Mouse (Mus musculus) spleen, postnatal 10 days (tissue): ENCODE data around the gene Zfyve28.
A peak's percentile ranks its signal among the peaks of the same experiment; 100 is the strongest.

Experiments used
- DNase-seq, 2 experiments: peaks; one replicate each; pipeline ENCODE4 v3.0.0; 2021 to 2022; ENCODE audit warnings: low spot score in 2 of 2

Zfyve28 gene

GRCm38 (mm10) chr5:34183156-34183880, 104.9 kb downstream of the Zfyve28 start:
- peak in 1 of 2 experiments; percentile 16 for DNase-seq

- peak in 1 of 2 experiments; percentile 11 for DNase-seq
These were observed 105.8 kb downstream of the Zfyve28 start for GRCm38 (mm10) chr5:34182486-34182885.

- DNase-seq, result peak in 1 of 2 experiments; percentile 7
These were observed 110.4 kb downstream of the Zfyve28 start for GRCm38 (mm10) chr5:34177821-34178220.

- peak in 1 of 2 experiments; percentile 6 for DNase-seq
These were observed 111.2 kb downstream of the Zfyve28 start for GRCm38 (mm10) chr5:34177091-34177490.

DNA sequence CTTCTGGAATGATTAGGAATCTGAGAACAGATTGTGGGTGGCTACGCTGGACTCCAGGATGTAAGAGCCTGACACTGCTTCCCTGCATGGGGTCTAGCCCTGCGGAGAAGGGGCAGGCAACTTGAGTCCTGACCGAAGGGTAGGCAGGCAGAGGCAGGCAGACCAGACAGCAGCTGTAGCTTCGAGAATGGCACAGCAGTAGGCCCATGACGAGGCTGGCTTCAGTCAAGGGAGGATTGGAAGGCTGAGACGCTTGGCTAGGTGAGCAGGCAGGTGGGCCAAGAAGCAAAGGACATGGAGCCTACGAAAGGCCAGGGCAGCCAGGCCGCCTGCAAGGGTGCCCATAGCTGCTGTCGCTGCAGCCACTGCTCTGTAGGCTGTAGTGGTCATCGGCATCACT, 111.6 kb downstream of the Zfyve28 start:
- DNase-seq, result peak; percentile 2 to 9

GRCm38 (mm10) chr5:34175403-34175694, 112.9 kb downstream of the Zfyve28 start:
- peak in 1 of 2 experiments; percentile 1 for DNase-seq

GRCm38 (mm10) chr5:34174550-34175402, 113.5 kb downstream of the Zfyve28 start:
- DNase-seq, result peak in 1 of 2 experiments; percentile 2

DNA sequence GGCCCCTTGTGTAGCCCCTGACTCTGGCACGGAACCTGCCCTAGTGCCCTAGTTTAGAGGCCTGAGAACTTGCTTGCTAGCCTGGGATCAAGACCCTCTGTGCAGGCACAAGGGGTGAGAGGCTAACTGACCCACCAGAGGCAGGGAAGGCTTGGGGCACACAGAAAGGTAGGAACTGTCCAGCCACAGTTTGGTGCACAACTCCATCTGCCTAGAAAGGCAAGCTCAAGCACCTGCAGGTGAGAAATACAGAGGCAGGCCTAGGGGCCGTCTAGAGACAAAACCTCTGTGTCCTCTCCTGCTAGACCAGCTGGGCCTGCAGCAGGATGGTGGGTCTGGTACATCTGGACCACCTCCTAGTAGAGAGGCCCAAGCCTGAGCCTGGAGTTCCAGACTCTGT, 114.2 kb downstream of the Zfyve28 start:
- DNase-seq, result peak in 1 of 2 experiments; percentile 3

- no peak for DNase-seq
These were observed 117.5 kb downstream of the Zfyve28 start for GRCm38 (mm10) chr5:34170726-34171125.

DNA sequence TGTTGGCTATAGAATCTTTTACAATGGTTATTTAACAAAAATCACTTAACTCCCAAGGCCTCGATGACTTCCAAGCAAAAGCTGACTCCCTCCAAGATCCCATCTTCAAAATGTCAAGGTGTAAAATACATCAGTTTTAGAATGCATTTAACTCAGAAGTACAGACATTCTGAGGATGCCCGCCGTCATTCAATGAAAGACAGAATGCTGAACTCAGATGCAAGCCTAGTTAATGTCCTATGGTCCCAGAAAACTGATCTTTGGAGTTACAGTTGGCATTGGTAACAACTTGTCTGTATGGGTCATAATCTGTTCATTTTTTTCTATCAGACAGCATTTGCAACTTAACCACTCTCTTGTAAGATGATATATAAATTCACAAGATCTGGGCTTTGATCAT, 118.3 kb downstream of the Zfyve28 start:
- DNase-seq, result no peak

DNA sequence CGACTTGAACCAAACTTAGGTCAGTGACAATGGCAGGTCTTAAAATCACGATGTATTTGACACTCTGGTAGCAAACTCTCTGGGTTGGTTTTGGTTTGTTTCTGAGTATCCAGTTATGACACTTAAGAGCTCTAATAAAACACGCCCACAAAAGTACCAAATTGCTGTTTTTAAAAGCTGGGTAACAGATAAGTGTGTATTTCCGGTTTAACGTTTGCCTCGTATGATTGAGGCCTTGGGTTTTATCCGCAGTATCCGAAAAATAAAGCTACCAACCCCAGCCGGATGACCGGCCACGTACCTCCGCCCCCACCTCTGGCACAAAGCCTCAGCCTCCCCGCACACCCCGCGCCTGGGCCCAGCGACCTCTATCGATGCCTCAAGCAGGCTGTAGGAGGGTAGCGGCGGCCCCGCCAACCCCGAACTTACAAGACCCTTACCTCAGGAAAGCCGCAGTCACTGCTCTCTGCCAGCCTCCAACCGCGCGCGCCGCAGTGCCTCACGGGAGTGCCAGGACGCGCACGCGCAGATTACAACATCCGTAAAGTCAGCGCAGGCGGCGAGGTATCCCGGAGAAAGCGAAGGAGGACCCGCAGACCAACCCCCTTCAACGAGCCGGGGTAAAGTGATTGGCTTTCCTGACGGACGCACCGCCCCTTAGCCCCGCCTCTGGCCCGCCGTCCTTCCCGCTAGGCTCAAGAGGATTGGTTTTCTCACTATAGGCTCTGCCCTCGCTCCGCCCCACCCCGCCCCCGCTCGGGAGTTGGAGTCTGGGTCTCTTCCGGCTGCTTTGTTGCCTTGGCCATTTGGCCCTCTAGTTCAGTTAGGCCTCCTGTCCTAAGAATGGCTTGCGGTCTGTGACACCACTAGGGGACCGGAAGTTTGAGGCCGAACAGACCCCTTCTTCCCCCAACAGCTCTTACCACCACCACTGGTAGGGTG, 119.0 kb downstream of the Zfyve28 start, which contains the start of the genes Poln and Haus3:
Gene Poln (minus strand): TSS at position 499 of the 942 bp plus-strand sequence.
Gene Haus3 (minus strand): TSS at position 578 of the 942 bp plus-strand sequence.
- DNase-seq, result peak; percentile 94 to 97

DNA sequence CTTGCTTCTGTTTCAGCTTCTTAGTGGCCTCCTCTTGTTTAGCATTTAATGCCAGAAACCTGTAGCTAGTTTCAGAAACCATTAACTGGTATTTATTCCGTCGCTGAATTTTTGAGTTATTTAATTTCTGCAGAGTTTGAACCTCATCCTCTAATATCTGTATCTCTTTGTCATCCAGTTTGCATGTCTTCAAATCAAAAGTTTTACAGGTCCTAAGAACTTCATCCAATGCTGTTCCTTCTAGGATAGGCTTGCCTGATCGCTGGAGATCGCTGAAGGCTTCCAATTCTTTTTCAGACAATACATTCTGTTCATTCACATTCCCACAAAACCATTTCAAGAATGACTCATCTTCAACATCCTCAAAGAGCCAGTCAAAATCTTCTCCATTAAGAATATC, 120.4 kb downstream of the Zfyve28 start:
- no peak for DNase-seq

GRCm38 (mm10) chr5:34165793-34166192, 122.5 kb downstream of the Zfyve28 start:
- DNase-seq, result no peak

DNA sequence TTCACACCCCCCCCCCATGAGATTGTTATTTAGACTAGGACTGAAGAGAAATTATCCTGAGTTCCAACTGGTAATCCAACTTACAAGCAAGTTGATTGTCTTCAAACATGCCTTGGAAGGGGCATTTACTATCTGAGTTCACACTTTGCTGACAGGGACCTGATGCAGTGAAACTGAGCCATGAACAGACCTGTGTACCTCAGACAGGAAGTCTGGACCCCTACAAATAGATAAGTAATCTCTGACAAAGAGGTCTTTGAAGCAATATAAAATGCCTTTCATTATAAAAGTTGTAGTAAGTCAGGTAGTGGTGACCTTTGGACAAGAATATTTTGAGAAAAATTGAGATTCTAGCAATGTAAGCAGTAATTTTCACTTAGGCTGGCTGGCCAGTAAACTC, 139.8 kb downstream of the Zfyve28 start:
- DNase-seq, result no peak

GRCm38 (mm10) chr5:34147554-34147953, 140.7 kb downstream of the Zfyve28 start:
- no peak for DNase-seq
